Mouse (Mus musculus): ENCODE measurements around the gene Adamtsl1.

DNA sequence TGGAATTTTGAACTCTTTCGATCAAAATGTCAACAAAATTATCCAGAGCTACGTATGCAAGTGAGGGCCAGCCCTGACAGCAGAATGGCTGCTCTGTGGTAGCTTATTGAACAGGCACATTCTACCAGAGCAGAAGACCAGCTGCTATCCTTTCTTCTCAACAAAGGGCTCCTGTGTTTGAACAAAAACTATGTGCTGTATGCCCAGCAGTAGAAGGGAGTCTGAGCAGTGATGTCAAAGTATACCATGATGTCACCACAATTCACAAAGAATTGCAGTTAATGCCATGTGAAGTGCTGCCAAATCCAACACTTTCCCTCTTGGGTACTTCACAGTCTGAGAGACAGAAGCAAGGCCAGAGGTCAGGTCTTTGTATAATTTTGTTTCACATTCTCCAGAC lies 675.9 kb downstream of the Adamtsl1 start:
- TF ChIP-seq CTCF (IDR thresholded peaks at IDR 0.05; ENCODE audit: control insufficient read depth, insufficient read depth, insufficient read length) (no peak), MYOD1 (IDR thresholded peaks at IDR 0.05; ENCODE audit: control insufficient read depth, insufficient read length, low read depth) (no peak)
